Mouse (Mus musculus) urinary bladder, postnatal 36 days (tissue): ENCODE data around the gene Spef2.
"Not testable (repeated sequence)": the region's sequence is repeated elsewhere in the genome, so short reads cannot be mapped to it uniquely, and the experiment has no call there.

Experiments used
- DNase-seq, 2 experiments: peaks; one replicate each; pipeline ENCODE4 v3.0.0; 2022; ENCODE audit warnings: low spot score in 2 of 2, mixed read lengths in 1 of 2

Gene Spef2

DNA sequence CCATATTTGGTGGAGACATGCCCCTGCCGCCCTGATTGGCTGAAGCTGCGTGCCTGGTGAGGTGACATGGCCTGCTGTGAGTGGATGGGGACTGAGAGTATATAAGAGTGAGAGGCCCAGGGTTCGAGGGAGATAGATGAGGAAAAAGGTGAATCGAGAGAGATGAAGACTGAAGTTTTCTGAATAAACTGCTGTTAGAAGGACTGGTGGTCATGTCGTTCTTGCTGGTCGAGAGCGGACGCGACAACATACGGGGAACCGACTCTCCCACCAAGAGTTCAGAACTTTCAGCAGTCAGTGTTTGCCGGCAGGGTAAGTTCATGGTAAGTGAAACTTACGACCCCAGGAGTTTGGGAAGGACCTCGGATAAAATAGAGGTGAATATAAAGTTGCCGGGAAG is 191.4 kb downstream of the Spef2 start:
- DNase-seq, result not testable (repeated sequence)

DNA sequence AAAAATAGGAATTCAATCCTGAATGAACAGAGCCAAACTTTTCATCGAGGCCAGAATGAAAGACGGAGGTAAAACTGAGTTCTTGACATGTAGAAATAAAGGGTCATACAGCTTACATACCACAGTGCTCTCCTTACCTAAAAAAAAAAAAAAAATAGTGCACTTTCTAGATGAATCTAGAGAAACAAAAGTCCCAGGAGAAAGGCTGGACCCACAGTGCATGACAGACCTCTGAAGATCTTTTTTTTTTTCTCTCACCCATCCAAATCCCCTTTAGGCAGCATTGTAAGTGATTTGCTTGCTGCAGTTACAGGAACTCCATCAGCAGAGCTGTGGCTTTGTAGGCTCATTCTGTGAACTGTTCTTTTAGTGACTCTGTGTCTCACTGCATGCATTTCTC is 199.7 kb downstream of the Spef2 start:
- DNase-seq, result no peak

DNA sequence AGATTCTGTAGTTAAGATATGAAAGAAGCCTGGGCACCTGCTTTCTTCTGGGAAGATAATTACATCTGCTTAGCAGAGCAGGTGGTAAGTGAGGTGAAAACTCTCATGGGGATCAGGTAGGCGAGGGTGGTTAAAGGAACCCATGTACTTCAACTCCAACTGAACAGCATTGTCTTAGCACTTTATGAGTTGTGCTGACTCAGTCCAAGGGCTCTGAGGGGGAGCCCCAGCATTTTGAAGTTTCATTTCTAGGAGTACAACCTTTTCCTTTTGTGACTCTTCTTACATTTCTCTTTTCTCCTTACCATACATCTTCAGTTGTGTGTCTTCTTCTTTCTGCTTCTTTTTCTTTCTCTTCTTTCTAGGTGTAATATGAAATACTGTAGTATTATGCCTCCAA is 213.5 kb downstream of the Spef2 start:
- no peak for DNase-seq

DNA sequence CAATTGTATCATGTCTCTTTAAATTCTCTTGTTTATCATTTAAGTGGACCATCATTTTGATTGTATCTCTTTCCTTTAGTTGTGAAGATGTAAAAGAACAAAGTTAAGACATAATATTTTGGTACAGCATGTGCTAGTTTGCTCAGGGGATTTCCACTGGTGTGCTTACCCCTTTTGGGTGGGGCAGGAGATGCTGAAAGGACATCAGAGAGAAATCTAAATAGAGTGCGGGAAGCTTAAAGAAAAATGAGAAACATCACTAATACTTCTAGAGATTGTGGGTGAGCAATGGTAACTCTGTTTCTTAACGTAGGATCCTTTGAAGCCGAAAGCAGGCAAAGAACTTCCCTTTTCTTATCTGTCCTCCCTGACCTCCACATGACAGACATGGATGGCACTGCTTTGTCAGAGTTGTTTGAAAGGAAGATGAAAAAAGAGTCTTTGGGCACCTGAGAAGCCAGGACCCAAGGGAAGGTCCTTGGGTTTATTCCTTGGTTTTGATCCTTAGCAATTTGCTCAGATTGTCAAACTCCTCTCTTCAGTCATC is 215.2 kb downstream of the Spef2 start:
- DNase-seq, result no peak

DNA sequence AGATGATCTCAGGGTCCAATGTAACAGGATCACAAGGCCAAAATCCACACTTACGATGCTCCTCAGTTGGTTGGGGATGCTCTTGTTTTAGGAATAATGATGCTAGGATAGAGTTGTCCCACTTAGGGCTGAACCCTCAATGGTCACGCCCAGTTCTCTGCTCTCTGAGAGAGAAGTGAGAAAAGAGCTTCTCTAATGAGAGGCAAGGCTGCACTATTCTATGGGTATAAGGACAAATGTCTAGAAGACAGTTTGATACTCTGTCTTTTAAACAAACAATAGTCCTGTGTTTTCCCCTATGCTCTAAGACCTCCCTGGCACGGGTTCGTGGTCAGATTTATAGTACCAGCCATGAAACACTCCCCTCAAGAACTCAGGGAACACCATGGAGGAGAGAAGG is 218.6 kb downstream of the Spef2 start, which contains the start of gene Il7r:
Il7r (minus strand) TSS at position 101 of the 400 bp plus-strand sequence.
- no peak for DNase-seq

DNA sequence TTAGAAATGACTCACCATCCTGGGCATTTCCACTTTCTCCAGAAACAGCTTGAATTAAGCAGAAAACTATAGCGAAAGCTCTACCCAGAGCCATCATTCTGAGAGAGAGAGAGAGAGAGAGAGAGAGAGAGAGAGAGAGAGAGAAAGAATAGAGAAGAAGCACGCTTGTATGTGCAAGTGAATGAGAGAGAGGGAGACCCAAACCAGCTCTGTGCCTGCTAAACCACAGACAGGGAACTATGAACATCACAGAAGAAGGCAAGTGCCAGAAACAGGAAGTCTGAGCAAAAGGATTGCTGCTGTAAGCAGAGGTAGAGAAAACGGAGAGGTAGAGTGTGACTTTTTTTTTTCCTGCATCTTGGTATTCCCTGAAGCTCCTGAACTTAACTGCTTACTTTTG is 219.0 kb downstream of the Spef2 start:
- no peak for DNase-seq
